Mouse (Mus musculus) lung, adult 2 months (tissue): ENCODE data around the gene Lgals4.

Experiments used
- CTCF ChIP-seq: fragments of 200-500 bp; IDR thresholded peaks from 2 replicates; pipeline ENCODE4 v1.5.1; 2011; ENCODE audit warnings: mild to moderate bottlenecking, low read length, control low read depth; ENCODE audit not compliant: insufficient read depth
- POLR2A ChIP-seq: fragments of 200-500 bp; IDR thresholded peaks from 2 replicates; pipeline ENCODE4 v1.6.1; 2011; ENCODE audit warnings: low read depth, mild to moderate bottlenecking, control low read depth, low read length, borderline replicate concordance; ENCODE audit errors: extremely low read depth

DNA sequence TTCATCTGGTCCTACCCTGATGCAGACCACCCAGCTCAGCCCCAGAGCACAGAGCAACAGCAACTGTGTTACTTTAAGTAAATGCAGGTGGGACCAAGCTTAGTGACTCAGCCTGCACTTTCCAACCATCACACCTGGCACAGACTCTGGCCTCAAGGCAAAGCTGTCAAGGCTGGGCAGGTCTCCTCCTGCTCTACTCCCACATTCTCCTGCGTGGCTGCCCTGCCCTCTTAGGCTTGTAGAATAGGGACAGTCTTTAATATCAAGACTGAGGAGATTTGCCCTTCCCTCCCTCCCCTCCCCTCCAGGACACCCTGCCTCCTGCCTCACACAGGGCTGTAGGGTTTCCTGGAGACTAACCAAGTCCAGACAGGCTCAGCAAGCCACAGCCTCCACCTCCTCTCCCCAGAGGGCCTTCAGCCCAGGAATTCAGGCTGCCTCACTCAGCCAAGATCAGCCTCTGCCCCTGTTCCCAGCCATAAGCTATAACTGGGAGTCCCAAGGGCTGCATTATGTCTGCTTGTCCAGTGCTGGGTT lies 16.1 kb downstream of the Lgals4 start:
- TF ChIP-seq CTCF (no peak), POLR2A (no peak)
